Mouse (Mus musculus): ENCODE results near the gene Rfx7. TPM values are rescaled to one million over a fixed set of nuclear protein-coding genes. Genes with fewer than 3 reads are reported as not detected.

The Rfx7 gene
- polyA plus RNA-seq, 1 experiment from 2014 or later: 9.8 TPM

DNA sequence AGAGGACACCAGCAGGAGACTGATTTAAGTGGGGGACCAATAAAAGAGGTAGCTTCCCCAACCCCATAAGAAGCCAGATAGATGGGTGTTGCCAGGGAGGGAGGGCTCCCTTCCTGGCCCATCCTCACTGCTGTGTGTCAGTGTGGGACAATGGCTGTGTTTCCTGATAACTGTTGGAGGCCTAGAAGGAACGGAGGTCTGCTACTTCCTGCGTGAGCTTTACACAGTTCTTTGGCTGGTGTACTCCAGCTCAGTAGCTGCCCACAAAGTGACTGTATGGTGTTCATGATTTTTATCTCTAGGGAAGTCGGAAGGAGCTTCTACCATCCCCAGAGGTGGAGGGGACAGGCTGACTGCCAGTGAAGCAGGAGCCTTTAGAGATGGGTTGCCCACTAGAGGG, 124.9 kb downstream of the Rfx7 start:
- Histone ChIP-seq H3K27me3 (no peaks in the 10 kb centered on the region), H3K4me3 (replicated peaks) (no peak overlapping the region), H3K36me3 (no peaks in the 10 kb centered on the region), H3K4me2 (replicated peaks) (no peak overlapping the region), H3K4me1 (peaks cover 36% of the 10 kb centered on the region), H3K9ac (no peak overlapping the region), H3K9me3 (replicated peaks) (no peaks in the 10 kb centered on the region), H3K27ac (replicated peaks) (0 out of 2 replicates have a peak overlapping the region, but pooled peaks have one; percentile 25)
- WGBS: 54% methylated on average over 3 of the region's 3 CpGs
- no peak for ATAC-seq (ENCODE audit: insufficient number of reproducible peaks, low FRiP score, low TSS enrichment, low read depth)

DNA sequence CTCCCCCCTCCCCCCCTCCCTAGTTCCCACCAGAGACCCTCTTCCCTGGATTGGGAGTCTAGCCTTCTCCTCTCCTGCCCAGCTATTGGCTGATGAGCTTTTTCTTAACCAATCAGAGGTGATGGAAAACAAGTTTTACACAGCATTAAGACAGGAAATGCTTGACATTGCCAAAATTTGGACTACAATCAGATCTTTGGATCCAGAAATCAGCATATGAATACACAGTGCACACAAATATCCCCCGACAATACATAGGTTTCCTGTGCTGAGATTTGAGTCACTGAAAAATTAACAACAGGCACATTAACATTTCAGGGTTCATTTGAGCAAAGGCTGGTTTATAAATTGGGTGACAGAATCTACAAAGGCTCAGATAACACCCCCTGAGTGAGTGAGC, 125.7 kb downstream of the Rfx7 start:
- Histone ChIP-seq H3K9ac (no peak overlapping the region), H3K27ac (replicated peaks) (no peak overlapping the region), H3K36me3 (no peaks in the 10 kb centered on the region), H3K4me1 (peaks cover 29% of the 10 kb centered on the region), H3K9me3 (replicated peaks) (no peaks in the 10 kb centered on the region), H3K27me3 (no peaks in the 10 kb centered on the region), H3K4me3 (replicated peaks) (no peak overlapping the region), H3K4me2 (replicated peaks) (no peak overlapping the region)
- ATAC-seq (ENCODE audit: insufficient number of reproducible peaks, low FRiP score, low TSS enrichment, low read depth): no peak
- WGBS: 65% methylated on average over 1 of the region's 1 CpGs

DNA sequence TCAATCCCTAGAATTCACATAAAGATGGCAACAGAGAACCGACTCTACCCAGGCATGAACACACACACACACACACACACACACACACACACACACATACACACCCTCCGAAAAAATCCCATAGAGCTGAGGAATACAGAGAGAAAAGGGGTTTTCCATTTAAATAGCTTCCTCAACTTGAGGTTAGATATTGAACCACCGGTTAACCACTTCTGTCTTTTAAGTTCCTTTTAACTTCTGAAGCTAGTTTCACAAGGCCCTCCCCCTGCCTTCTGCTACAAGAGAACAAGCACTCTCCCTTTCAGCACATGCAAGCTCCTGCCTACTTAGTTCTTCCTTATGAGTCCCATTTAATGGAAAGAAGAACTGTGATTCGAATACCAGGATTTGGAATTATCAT, 128.1 kb downstream of the Rfx7 start:
- WGBS: 64% methylated on average over 4 of the region's 4 CpGs
- no peaks in the 10 kb centered on the region for H3K27me3 ChIP-seq
- H3K9me3 ChIP-seq (replicated peaks): no peaks in the 10 kb centered on the region
- H3K9ac ChIP-seq: no peak overlapping the region
- ATAC-seq (ENCODE audit: insufficient number of reproducible peaks, low FRiP score, low TSS enrichment, low read depth): no peak
- H3K4me2 ChIP-seq (replicated peaks): no peak overlapping the region
- peaks cover 7% of the 10 kb centered on the region; the same call in 1 of the 2 replicates for H3K36me3 ChIP-seq
- peaks cover 28% of the 10 kb centered on the region for H3K4me1 ChIP-seq
- H3K4me3 ChIP-seq (replicated peaks): no peak overlapping the region
- H3K27ac ChIP-seq (replicated peaks): no peak overlapping the region

DNA sequence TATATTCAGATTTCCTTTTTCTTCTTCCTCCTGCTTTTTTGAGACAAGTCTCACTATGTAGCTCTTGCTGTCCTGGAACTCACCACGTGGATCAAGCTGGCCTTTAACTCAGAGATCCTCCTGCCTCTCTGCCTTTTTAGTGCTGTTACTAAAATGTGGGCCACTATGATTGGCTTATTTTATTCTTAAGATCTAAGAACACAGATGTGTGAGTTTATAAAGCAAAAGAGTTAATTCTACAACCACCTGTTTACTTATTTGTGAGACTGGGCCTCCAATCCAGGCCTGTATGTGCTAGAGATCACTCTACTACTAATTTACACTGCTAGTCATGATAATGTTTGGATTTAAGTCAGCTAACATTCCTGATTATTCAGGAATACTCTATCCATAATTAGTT, 128.9 kb downstream of the Rfx7 start:
- Histone ChIP-seq H3K9ac (no peak overlapping the region), H3K4me2 (replicated peaks) (no peak overlapping the region), H3K4me3 (replicated peaks) (no peak overlapping the region), H3K27me3 (no peaks in the 10 kb centered on the region), H3K36me3 (peaks cover 15% of the 10 kb centered on the region; the same call in 1 of the 2 replicates), H3K4me1 (peaks cover 34% of the 10 kb centered on the region), H3K9me3 (replicated peaks) (no peaks in the 10 kb centered on the region), H3K27ac (replicated peaks) (peak overlapping the region; percentile 73)
- no peak for ATAC-seq (ENCODE audit: insufficient number of reproducible peaks, low FRiP score, low TSS enrichment, low read depth)
- 53% methylated on average over 1 of the region's 1 CpGs for WGBS

DNA sequence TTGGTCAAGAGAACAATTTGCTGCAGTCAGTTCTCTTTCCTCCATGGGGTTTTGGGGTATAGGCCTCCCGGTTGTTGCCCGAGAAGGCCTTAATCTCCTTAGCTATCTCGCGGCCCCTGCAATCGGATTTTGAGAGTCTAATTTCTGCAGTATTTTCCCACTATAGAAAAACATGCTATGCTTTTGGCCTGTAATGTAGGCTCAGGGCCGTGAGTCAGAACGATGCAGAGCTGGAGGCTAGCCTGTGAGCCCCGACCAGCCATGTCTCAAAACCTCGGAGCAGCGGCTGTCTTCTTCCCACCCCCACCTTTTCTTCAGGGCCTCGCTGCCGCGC, 129.5 kb downstream of the Rfx7 start:
- peak overlapping the region; percentile 91 for H3K4me3 ChIP-seq (replicated peaks)
- 2% methylated on average over 13 of the region's 13 CpGs for WGBS
- peak overlapping the region; percentile 99 for H3K27ac ChIP-seq (replicated peaks)
- peaks cover 35% of the 10 kb centered on the region for H3K4me1 ChIP-seq
- no peak for ATAC-seq (ENCODE audit: insufficient number of reproducible peaks, low FRiP score, low TSS enrichment, low read depth)
- H3K27me3 ChIP-seq: no peaks in the 10 kb centered on the region
- peak overlapping the region; percentile 62 for H3K9ac ChIP-seq
- no peaks in the 10 kb centered on the region for H3K9me3 ChIP-seq (replicated peaks)
- H3K4me2 ChIP-seq (replicated peaks): peak overlapping the region; percentile 74
- peaks cover 19% of the 10 kb centered on the region; the same call in 1 of the 2 replicates for H3K36me3 ChIP-seq

DNA sequence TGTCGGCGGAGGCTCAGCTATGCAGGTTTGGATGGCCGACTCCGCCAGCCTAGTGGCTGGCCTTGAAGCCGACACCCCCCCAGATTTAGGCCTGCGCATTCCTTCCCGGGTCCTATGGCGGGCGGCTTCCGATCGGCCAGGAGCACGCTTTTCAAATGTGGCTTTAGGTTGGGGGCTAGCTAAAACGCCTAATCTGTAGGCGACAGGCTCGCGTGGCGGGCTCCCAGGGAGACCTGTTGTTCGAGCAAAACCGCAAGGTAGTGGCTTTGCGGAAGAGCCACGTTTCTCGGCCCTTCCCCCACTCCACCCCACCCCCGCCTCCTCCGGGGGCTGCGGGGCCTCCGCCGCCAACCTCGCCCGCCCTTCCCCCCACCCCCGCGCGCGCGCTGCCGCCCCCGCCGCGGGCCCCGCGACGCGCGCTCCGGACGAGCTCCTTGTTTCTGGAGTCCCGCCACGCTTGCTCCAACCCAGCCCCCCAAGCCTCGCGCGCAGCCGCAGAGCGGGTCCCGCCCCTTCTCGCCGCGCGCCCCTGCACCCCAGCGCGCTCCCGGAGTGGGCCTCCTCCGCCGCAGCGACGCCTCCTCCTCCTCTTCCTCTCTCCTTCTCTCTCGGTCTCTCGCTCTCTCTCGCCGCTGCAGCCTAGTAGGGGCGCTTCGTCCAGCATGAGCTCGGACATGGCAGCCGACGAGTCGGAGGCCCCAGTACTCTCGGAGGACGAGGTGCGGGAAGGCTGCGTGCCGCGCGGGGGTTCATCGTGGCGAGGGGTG, 130.0 kb downstream of the Rfx7 start, which contains the start of gene Nedd4:
TSS of gene Nedd4 (plus strand) at position 452 of the 767 bp plus-strand sequence.
- Histone ChIP-seq H3K4me1 (peaks cover 35% of the 10 kb centered on the region), H3K27me3 (no peaks in the 10 kb centered on the region), H3K4me2 (replicated peaks) (peak within 1 kb of the TSS; percentile 74), H3K9ac (peak within 1 kb of the TSS; percentile 100), H3K36me3 (peaks cover 24% of the 10 kb centered on the region), H3K9me3 (replicated peaks) (no peaks in the 10 kb centered on the region), H3K27ac (replicated peaks) (peak within 1 kb of the TSS; percentile 99), H3K4me3 (replicated peaks) (peak within 1 kb of the TSS; percentile 91)
- ATAC-seq (ENCODE audit: insufficient number of reproducible peaks, low FRiP score, low TSS enrichment, low read depth): peak; percentile 92
- WGBS: under 1% methylated on average over 73 of the region's 83 CpGs

DNA sequence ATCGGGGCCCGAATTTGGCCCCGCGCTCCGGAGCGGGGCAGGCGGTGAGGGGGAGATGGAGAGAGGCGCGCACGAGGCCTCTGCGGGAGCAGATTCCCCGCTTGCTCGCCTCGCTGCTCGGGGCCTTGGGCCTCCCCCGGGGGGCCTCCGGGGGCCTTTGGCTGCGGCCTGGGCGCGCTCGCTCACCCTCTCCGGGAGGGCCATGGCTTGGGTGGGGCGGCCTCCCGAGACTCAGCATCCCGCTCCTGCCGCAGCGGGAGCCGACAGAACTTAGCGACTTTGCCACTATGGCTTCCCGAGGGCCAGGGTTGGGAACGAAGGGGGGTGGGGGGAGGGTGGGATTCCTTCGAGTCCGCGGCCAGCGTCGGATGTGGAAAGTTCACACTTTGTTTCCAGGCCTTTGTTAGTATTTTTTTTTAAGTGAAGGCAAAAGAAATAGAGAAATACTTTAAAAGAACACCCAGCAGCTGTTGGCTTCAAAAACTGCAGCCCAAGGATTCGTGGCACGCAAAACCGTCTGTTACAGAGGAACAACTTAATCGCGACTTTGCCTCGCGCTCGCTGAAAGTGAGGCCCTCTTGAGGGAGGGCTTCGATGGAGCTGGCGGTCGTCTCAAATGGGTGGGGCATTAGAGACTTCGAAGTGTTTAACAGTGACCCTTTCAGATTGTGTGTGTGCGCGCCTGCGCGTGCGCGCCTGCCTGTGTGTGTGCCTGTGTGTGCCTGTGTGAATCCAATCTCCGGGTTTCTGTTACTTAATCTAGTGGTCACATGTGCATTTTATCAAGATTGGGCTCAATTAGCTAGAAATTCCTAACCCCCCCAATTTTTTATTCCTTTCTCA, 130.9 kb downstream of the Rfx7 start:
- Histone ChIP-seq H3K4me1 (peaks cover 37% of the 10 kb centered on the region), H3K36me3 (peaks cover 30% of the 10 kb centered on the region), H3K27me3 (no peaks in the 10 kb centered on the region), H3K9ac (peak overlapping the region; percentile 100), H3K27ac (replicated peaks) (peak overlapping the region; percentile 99), H3K9me3 (replicated peaks) (no peaks in the 10 kb centered on the region), H3K4me3 (replicated peaks) (peak overlapping the region; percentile 91), H3K4me2 (replicated peaks) (peak overlapping the region; percentile 74)
- ATAC-seq (ENCODE audit: insufficient number of reproducible peaks, low FRiP score, low TSS enrichment, low read depth): peak; percentile 59
- WGBS: under 1% methylated on average over 45 of the region's 55 CpGs

DNA sequence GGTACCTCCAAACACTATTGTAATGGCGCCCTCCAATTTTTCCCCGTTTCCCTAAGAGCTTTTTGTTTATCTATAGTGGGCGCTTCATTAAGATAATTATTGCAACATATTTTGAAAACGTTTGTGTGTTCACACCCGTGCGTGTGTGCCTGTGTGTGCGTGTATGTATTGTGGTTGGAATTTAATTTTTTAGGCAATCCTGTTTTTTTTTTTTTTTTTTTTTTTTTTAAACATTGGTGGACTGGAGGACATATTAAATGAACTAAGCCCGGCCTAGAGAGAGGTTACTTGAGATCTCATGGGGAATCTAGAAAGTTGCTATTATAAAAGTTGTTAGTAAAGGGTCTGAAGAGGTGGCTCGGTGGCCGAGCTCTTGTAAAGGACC, 131.5 kb downstream of the Rfx7 start:
- Histone ChIP-seq H3K36me3 (peaks cover 30% of the 10 kb centered on the region), H3K9ac (peak overlapping the region; percentile 100), H3K4me2 (replicated peaks) (peak overlapping the region; percentile 74), H3K27ac (replicated peaks) (peak overlapping the region; percentile 99), H3K4me3 (replicated peaks) (peak overlapping the region; percentile 91), H3K4me1 (peaks cover 37% of the 10 kb centered on the region), H3K9me3 (replicated peaks) (no peaks in the 10 kb centered on the region), H3K27me3 (no peaks in the 10 kb centered on the region)
- no peak for ATAC-seq (ENCODE audit: insufficient number of reproducible peaks, low FRiP score, low TSS enrichment, low read depth)
- WGBS: 4% methylated on average over 10 of the region's 10 CpGs

DNA sequence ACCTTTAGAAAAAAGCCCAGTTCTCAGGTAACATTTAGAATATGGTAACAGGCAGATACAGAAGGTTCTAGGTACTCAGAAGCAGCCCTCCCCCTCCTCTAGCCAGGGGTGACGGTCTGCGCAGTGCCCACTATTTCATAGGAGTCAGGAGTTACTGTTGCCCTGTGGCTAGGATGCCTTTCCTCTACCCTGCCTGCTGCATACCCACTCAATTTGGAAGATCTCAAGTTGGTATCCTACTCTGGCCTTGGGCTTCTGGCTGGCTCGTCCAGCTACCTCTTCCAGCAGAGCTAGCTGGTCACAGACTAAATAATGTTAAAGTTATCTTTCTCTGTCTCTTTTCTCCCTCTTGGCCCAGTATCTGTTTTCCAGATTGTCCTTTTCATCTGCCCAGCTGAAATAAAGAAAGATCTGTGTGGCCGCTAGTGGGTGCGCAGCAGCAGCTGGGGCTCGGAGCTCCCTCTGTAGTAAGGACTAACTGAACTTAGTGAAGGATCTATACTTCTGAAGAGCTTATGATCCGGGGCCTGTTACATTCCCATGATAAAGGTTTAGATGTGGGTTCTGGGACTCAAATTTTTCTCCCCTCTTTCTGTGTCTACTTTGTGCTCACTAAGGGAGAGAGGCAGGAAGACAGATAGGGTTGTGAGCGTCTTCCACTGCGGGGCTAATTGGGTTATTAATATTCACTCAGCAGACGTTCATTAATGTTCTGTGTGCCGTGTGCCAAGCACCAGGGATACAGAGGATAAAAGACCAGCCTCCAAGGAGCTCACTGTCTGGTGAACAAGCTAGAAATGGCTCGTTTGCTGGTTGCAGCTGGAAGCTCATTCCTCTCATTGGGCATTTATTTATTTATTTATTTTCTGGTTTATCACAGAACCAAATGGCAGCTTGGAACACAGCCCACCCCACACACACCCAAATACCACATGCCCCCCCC, 132.6 kb downstream of the Rfx7 start:
- Histone ChIP-seq H3K27me3 (no peaks in the 10 kb centered on the region), H3K9ac (0 out of 2 replicates have a peak overlapping the region, but pooled peaks have one; percentile 100), H3K9me3 (replicated peaks) (no peaks in the 10 kb centered on the region), H3K4me1 (peaks cover 46% of the 10 kb centered on the region), H3K27ac (replicated peaks) (peak overlapping the region; percentile 99), H3K36me3 (peaks cover 40% of the 10 kb centered on the region), H3K4me3 (replicated peaks) (peak overlapping the region; percentile 91), H3K4me2 (replicated peaks) (peak overlapping the region; percentile 74)
- 27% methylated on average over 12 of the region's 12 CpGs for WGBS
- ATAC-seq (ENCODE audit: insufficient number of reproducible peaks, low FRiP score, low TSS enrichment, low read depth): no peak

DNA sequence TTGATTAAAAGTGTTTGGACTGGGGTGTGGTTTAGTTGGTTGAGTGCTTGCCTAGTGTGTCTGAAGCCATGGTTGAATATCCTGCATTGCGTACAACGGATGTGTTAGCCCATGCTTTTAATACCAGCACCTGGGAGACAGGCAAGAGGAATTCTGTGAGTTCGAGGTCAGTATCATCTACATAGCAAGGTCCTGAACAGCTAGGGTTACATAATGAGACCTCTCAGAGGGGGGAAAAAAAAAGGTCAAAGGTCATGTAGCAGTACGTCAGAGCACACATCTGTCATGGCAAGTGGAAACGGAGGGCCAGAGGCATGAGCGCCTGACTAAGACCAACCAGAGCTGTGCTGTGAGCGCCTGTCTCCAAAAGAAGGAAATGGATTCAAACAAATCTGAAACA, 133.5 kb downstream of the Rfx7 start:
- WGBS: 45% methylated on average over 7 of the region's 7 CpGs
- peaks cover 51% of the 10 kb centered on the region for H3K4me1 ChIP-seq
- no peak overlapping the region for H3K9ac ChIP-seq
- no peaks in the 10 kb centered on the region for H3K9me3 ChIP-seq (replicated peaks)
- peak overlapping the region; percentile 74 for H3K4me2 ChIP-seq (replicated peaks)
- H3K27me3 ChIP-seq: no peaks in the 10 kb centered on the region
- no peak for ATAC-seq (ENCODE audit: insufficient number of reproducible peaks, low FRiP score, low TSS enrichment, low read depth)
- peaks cover 47% of the 10 kb centered on the region for H3K36me3 ChIP-seq
- peak overlapping the region; percentile 91 for H3K4me3 ChIP-seq (replicated peaks)
- 0 out of 2 replicates have a peak overlapping the region, but pooled peaks have one; percentile 1 for H3K27ac ChIP-seq (replicated peaks)
